Mouse (Mus musculus): ENCODE measurements around the gene Tmem30c. TPM values are rescaled to one million over a fixed set of nuclear protein-coding genes. Genes with fewer than 3 reads are reported as not detected.
"Not testable (repeated sequence)": the region's sequence is repeated elsewhere in the genome, so short reads cannot be mapped to it uniquely, and the experiment has no call there.

Tmem30c gene
- polyA plus RNA-seq, 1 experiment from 2014 or later = 0.41 TPM

DNA sequence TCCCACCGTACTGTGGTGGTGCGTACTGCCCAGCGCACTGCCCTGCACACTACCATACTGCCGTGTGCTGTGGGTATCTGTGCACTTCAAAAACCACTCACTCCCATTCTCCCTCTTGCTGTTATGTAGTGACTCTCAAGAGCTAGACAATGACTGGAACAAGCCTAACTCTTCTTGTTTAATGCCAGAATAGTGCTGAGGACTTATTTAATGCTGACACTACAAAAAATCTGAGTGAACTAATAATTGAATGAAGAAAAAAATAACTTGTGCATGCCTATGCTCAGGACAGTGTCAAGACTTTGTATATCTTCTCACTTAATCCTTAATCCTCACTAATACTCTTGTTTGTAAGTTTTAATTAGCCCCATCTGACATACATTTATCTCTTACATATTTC is 45.2 kb downstream of the Tmem30c start:
- Histone ChIP-seq H3K36me3 (ENCODE audit: control insufficient read depth, insufficient read depth, low read length) (no peaks in the 10 kb centered on the region), H3K4me3 (ENCODE audit: low read length) (no peak overlapping the region), H3K9ac (ENCODE audit: low read depth, low read length) (no peak overlapping the region), H3K4me1 (ENCODE audit: control insufficient read depth, insufficient read depth, low read length) (0 out of 2 replicates have a peak, but pooled peaks cover 5% of the 10 kb centered on the region), H3K4me2 (replicated peaks; ENCODE audit: low read depth, low read length) (no peak overlapping the region), H3K9me3 (ENCODE audit: control insufficient read depth, low read length) (peaks cover 3% of the 10 kb centered on the region; the same call in 1 of the 2 replicates), H3K27me3 (ENCODE audit: control insufficient read depth, insufficient read depth, low read length) (no peaks in the 10 kb centered on the region), H3K27ac (ENCODE audit: low read depth, low read length) (no peak overlapping the region)
- WGBS = 99% methylated on average over 4 of the region's 4 CpGs
- ATAC-seq (ENCODE audit: low FRiP score, low TSS enrichment) = no peak

DNA sequence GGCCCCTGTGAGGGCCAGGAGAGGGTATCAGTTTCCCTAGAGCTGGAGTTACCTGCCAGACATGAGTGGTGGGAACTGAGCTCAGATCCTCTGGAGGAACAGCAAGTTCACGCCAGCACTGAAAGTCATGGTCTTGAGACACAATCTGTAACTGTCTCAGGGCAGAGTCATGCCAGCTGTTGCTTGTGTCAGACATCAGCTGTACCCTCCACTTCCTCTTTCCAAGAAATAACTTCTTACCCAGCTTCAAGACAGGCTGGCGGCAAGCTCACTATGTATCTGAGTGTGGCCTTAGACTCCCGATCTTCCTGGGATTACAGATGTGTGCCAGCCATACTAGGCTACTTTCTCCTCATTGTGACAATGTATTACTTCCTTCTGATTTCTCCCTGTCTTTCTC is 46.1 kb downstream of the Tmem30c start:
- 86% methylated on average over 3 of the region's 3 CpGs for WGBS

GRCm38 (mm10) chr16:57243858-57244248 is 48.8 kb downstream of the Tmem30c start:
- Histone ChIP-seq H3K36me3 (ENCODE audit: control insufficient read depth, insufficient read depth, low read length) (no peaks in the 10 kb centered on the region), H3K27me3 (ENCODE audit: control insufficient read depth, insufficient read depth, low read length) (no peaks in the 10 kb centered on the region), H3K4me1 (ENCODE audit: control insufficient read depth, insufficient read depth, low read length) (no peaks in the 10 kb centered on the region), H3K27ac (ENCODE audit: low read depth, low read length) (no peak overlapping the region), H3K4me3 (ENCODE audit: low read length) (no peak overlapping the region), H3K4me2 (replicated peaks; ENCODE audit: low read depth, low read length) (no peak overlapping the region), H3K9me3 (ENCODE audit: control insufficient read depth, low read length) (no peaks in the 10 kb centered on the region), H3K9ac (ENCODE audit: low read depth, low read length) (no peak overlapping the region)
- WGBS = 8% methylated on average over 6 of the region's 6 CpGs
- ATAC-seq (ENCODE audit: low FRiP score, low TSS enrichment) = peak; percentile 64

More for the DNA sequence above, 46.1 kb downstream of the Tmem30c start:
- H3K9me3 ChIP-seq (ENCODE audit: control insufficient read depth, low read length) = peaks cover 3% of the 10 kb centered on the region; the same call in 1 of the 2 replicates
- no peak overlapping the region for H3K4me3 ChIP-seq (ENCODE audit: low read length)
- no peak overlapping the region for H3K4me2 ChIP-seq (replicated peaks; ENCODE audit: low read depth, low read length)
- no peaks in the 10 kb centered on the region for H3K27me3 ChIP-seq (ENCODE audit: control insufficient read depth, insufficient read depth, low read length)
- no peak for ATAC-seq (ENCODE audit: low FRiP score, low TSS enrichment)
- H3K36me3 ChIP-seq (ENCODE audit: control insufficient read depth, insufficient read depth, low read length) = no peaks in the 10 kb centered on the region
- H3K27ac ChIP-seq (ENCODE audit: low read depth, low read length) = no peak overlapping the region
- no peak overlapping the region for H3K9ac ChIP-seq (ENCODE audit: low read depth, low read length)
- no peaks in the 10 kb centered on the region for H3K4me1 ChIP-seq (ENCODE audit: control insufficient read depth, insufficient read depth, low read length)

DNA sequence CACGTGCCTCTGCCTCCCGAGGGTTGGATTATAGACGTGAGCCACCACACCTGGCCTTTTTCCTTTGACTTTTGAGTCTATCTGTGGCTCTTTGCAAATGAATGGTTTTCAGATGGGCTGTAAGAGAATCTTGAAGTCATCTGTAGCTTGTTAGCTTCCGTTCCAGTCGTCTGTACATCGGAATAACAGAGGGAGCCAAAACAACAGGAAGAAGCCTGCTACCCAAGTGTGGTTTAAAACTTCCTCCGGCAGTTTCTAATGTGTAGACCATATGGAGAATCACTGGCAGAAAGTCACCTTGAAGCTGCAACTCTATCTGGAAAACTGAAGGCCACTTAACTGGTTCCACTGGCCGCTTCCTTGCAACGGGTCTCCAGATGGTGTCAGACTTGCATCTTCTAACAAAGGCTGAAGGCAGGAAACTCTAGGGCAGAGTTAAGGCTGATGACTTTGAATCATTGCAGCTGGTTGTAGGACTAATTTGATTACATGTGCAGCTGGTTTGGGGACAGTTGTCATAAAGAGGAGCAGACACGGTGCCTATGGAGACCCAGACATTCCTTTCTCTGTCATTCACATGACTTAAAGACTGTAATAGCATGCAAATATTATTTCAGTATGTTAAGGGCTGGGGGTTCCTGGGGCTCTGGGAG is 49.3 kb downstream of the Tmem30c start:
- 49% methylated on average over 10 of the region's 10 CpGs for WGBS
- Histone ChIP-seq H3K9me3 (ENCODE audit: control insufficient read depth, low read length) (no peaks in the 10 kb centered on the region), H3K4me2 (replicated peaks; ENCODE audit: low read depth, low read length) (no peak overlapping the region), H3K9ac (ENCODE audit: low read depth, low read length) (no peak overlapping the region), H3K27ac (ENCODE audit: low read depth, low read length) (no peak overlapping the region), H3K36me3 (ENCODE audit: control insufficient read depth, insufficient read depth, low read length) (no peaks in the 10 kb centered on the region), H3K4me3 (ENCODE audit: low read length) (no peak overlapping the region), H3K27me3 (ENCODE audit: control insufficient read depth, insufficient read depth, low read length) (no peaks in the 10 kb centered on the region), H3K4me1 (ENCODE audit: control insufficient read depth, insufficient read depth, low read length) (no peaks in the 10 kb centered on the region)
- peak; percentile 71 for ATAC-seq (ENCODE audit: low FRiP score, low TSS enrichment)

DNA sequence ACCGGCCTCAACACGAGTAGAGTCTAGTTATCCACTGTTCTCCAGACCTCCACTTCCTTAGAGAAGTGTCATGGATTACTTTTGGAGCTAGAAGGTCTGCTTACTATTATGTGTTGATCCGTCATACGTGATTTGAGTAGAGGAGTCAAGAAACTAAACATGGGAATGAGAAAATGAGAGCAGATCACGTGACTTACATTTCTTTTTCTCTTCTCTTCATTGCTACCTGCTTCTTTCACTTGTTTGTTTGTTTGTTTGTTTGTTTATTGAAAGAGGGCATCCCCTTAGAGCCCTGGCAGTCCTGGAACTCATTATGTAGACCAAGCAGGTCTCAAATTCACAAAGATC is 49.8 kb downstream of the Tmem30c start:
- no peaks in the 10 kb centered on the region for H3K36me3 ChIP-seq (ENCODE audit: control insufficient read depth, insufficient read depth, low read length)
- H3K4me3 ChIP-seq (ENCODE audit: low read length) = no peak overlapping the region
- H3K4me2 ChIP-seq (replicated peaks; ENCODE audit: low read depth, low read length) = no peak overlapping the region
- no peaks in the 10 kb centered on the region for H3K27me3 ChIP-seq (ENCODE audit: control insufficient read depth, insufficient read depth, low read length)
- no peak overlapping the region for H3K27ac ChIP-seq (ENCODE audit: low read depth, low read length)
- no peaks in the 10 kb centered on the region for H3K4me1 ChIP-seq (ENCODE audit: control insufficient read depth, insufficient read depth, low read length)
- no peak for ATAC-seq (ENCODE audit: low FRiP score, low TSS enrichment)
- no peak overlapping the region for H3K9ac ChIP-seq (ENCODE audit: low read depth, low read length)
- whole genome bisulfite sequencing = 82% methylated on average over 5 of the region's 5 CpGs
- no peaks in the 10 kb centered on the region for H3K9me3 ChIP-seq (ENCODE audit: control insufficient read depth, low read length)

GRCm38 (mm10) chr16:57235871-57236510 is 56.7 kb downstream of the Tmem30c start:
- 68% methylated on average over 7 of the region's 7 CpGs for WGBS
- no peak overlapping the region for H3K9ac ChIP-seq (ENCODE audit: low read depth, low read length)
- no peaks in the 10 kb centered on the region for H3K27me3 ChIP-seq (ENCODE audit: control insufficient read depth, insufficient read depth, low read length)
- no peak for ATAC-seq (ENCODE audit: low FRiP score, low TSS enrichment)
- no peak overlapping the region for H3K4me2 ChIP-seq (replicated peaks; ENCODE audit: low read depth, low read length)
- no peaks in the 10 kb centered on the region for H3K4me1 ChIP-seq (ENCODE audit: control insufficient read depth, insufficient read depth, low read length)
- H3K4me3 ChIP-seq (ENCODE audit: low read length) = no peak overlapping the region
- no peaks in the 10 kb centered on the region for H3K9me3 ChIP-seq (ENCODE audit: control insufficient read depth, low read length)
- H3K27ac ChIP-seq (ENCODE audit: low read depth, low read length) = no peak overlapping the region
- H3K36me3 ChIP-seq (ENCODE audit: control insufficient read depth, insufficient read depth, low read length) = no peaks in the 10 kb centered on the region

GRCm38 (mm10) chr16:57231937-57232310 is 60.7 kb downstream of the Tmem30c start:
- H3K9ac ChIP-seq (ENCODE audit: low read depth, low read length); H3K27me3 ChIP-seq (ENCODE audit: control insufficient read depth, insufficient read depth, low read length); H3K4me1 ChIP-seq (ENCODE audit: control insufficient read depth, insufficient read depth, low read length); H3K27ac ChIP-seq (ENCODE audit: low read depth, low read length); H3K9me3 ChIP-seq (ENCODE audit: control insufficient read depth, low read length); H3K36me3 ChIP-seq (ENCODE audit: control insufficient read depth, insufficient read depth, low read length); ATAC-seq (ENCODE audit: low FRiP score, low TSS enrichment): not testable (repeated sequence)
- H3K4me3 ChIP-seq (ENCODE audit: low read length) = peak overlapping the region; percentile 96; the same call in 1 of the 2 replicates
- peak overlapping the region; percentile 23 for H3K4me2 ChIP-seq (replicated peaks; ENCODE audit: low read depth, low read length)
- WGBS = 59% methylated on average over 4 of the region's 5 CpGs

DNA sequence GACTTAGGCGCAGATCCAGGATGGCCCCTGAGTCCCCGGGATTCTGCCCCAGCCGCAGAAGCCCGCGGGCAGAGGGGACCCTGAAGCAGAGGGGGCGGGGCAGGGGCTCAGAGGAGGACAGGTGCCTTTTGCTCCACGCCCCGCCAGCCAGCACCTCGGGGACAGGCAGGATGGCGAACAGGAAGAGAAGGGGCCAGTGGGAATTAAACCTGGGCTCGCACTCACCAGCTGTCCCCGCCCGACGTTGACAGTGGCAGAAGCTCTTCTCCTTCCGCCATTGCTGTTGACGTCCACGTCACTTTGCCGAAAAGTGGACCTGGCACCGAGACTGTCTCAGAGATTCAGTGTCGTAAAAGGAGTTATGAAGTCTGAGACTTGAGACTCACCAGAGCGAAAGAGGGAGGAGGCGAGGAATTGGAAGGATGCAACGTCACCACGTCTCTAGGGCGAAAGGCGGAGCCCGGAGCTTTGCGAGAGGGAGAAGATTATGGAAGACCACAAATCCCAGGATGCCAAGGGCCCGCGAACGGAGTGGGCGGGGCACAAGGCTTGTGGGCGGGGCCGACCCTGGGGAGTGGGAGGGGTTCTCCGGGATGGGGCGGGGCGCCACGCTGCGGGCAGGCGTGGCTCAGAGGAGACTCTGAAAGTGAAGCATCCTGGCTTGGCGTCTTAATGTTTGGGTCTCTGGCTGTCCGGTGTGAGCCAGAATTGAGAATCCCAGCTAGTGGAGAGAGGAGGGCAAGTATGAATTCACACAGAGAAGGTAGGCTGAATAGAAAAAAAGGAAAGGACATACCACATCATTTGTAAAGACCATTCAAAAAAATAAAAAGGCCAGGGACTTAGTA is 61.4 kb downstream of the Tmem30c start, which contains the start of gene Tbc1d23:
Tbc1d23 (minus strand) TSS at position 416 of the 848 bp plus-strand sequence.
- ATAC-seq (ENCODE audit: low FRiP score, low TSS enrichment) = peak; percentile 99
- Histone ChIP-seq H3K4me1 (ENCODE audit: control insufficient read depth, insufficient read depth, low read length) (peaks cover 8% of the 10 kb centered on the region; the same call in 1 of the 2 replicates), H3K9ac (ENCODE audit: low read depth, low read length) (peak within 1 kb of the TSS; percentile 86), H3K4me2 (replicated peaks; ENCODE audit: low read depth, low read length) (peak within 1 kb of the TSS; percentile 61), H3K27me3 (ENCODE audit: control insufficient read depth, insufficient read depth, low read length) (no peaks in the 10 kb centered on the region), H3K27ac (ENCODE audit: low read depth, low read length) (peak within 1 kb of the TSS; percentile 59), H3K9me3 (ENCODE audit: control insufficient read depth, low read length) (no peaks in the 10 kb centered on the region), H3K4me3 (ENCODE audit: low read length) (peak within 1 kb of the TSS; percentile 96), H3K36me3 (ENCODE audit: control insufficient read depth, insufficient read depth, low read length) (no peaks in the 10 kb centered on the region)
- WGBS = under 1% methylated on average over 41 of the region's 42 CpGs
